Mouse (Mus musculus): ENCODE data around the gene Nenf. TPM values are rescaled to one million over a fixed set of nuclear protein-coding genes. Genes with fewer than 3 reads are reported as not detected.

The Nenf gene
- 100 to 1,000 TPM in 1 of 2 experiments, 10 to 100 TPM in 1; 97.3 to 103 TPM for total RNA-seq (2021)

GRCm38 (mm10) chr1:191317591-191318196, at the start of gene Nenf:
TSS of gene Nenf (minus strand) at chr1:191318194.
- DNase-seq = peak; percentile 84

- no peak for DNase-seq
Measured at GRCm38 (mm10) chr1:191364477-191364876, 46.5 kb upstream of the Nenf start.

GRCm38 (mm10) chr1:191362412-191362811, 44.4 kb upstream of the Nenf start:
- no peak for DNase-seq

GRCm38 (mm10) chr1:191359478-191359877, 41.5 kb upstream of the Nenf start:
- no peak for DNase-seq

GRCm38 (mm10) chr1:191356936-191357335, 38.9 kb upstream of the Nenf start:
- DNase-seq = no peak

GRCm38 (mm10) chr1:191353836-191354235, 35.8 kb upstream of the Nenf start:
- no peak for DNase-seq

GRCm38 (mm10) chr1:191352786-191353488, 34.9 kb upstream of the Nenf start:
- peak; percentile 79 for DNase-seq

GRCm38 (mm10) chr1:191350355-191350754, 32.4 kb upstream of the Nenf start:
- no peak for DNase-seq

- no peak for DNase-seq
Measured at GRCm38 (mm10) chr1:191349486-191350037, 31.6 kb upstream of the Nenf start.

GRCm38 (mm10) chr1:191348996-191349395, 31.0 kb upstream of the Nenf start:
- peak; percentile 30 for DNase-seq

- DNase-seq = no peak
Measured at GRCm38 (mm10) chr1:191348592-191348991, 30.6 kb upstream of the Nenf start.

GRCm38 (mm10) chr1:191347602-191348001, 29.6 kb upstream of the Nenf start:
- no peak for DNase-seq

- DNase-seq = no peak
Measured at GRCm38 (mm10) chr1:191340530-191340929, 22.5 kb upstream of the Nenf start.

- DNase-seq = no peak
Measured at GRCm38 (mm10) chr1:191339876-191340275, 21.9 kb upstream of the Nenf start.

GRCm38 (mm10) chr1:191334500-191334899, 16.5 kb upstream of the Nenf start:
- no peak for DNase-seq

GRCm38 (mm10) chr1:191330356-191330755, 12.4 kb upstream of the Nenf start:
- DNase-seq = no peak

GRCm38 (mm10) chr1:191328019-191328441, 10.0 kb upstream of the Nenf start:
- DNase-seq = no peak

- no peak for DNase-seq
Measured at GRCm38 (mm10) chr1:191327258-191327657, 9.3 kb upstream of the Nenf start.

- DNase-seq = peak; percentile 59
Measured at GRCm38 (mm10) chr1:191326233-191326882, 8.4 kb upstream of the Nenf start.

GRCm38 (mm10) chr1:191325726-191326232, 7.8 kb upstream of the Nenf start, which contains the start of gene Tmem206:
TSS of gene Tmem206 (plus strand) at chr1:191325912.
- peak; percentile 96 for DNase-seq

- DNase-seq = no peak
Measured at GRCm38 (mm10) chr1:191324733-191325590, 7.0 kb upstream of the Nenf start.

GRCm38 (mm10) chr1:191323381-191323780, 5.4 kb upstream of the Nenf start:
- no peak for DNase-seq

Measured in heart, postnatal 4 days (tissue).